Mouse (Mus musculus) monocyte, adult 5-6 weeks (primary cell): ENCODE measurements around the gene Tspan15. TPM values are rescaled to one million over a fixed set of nuclear protein-coding genes. Genes with fewer than 3 reads are reported as not detected.

Source experiments
- ATAC-seq: fragments of 153-309, 156-312 bp; replicated peaks from 2 replicates; pipeline ENCODE4 v1.8.0; 2017; ENCODE audit warnings: mild to moderate bottlenecking; ENCODE audit not compliant: low TSS enrichment, insufficient number of reproducible peaks, severe bottlenecking, poor library complexity, low FRiP score
- total RNA-seq: library from RNA; stranded (forward); fragments of 200-1000, 200-491, 200-594 nt; gene quantifications from 3 replicates; pipeline ENCODE4 v1.2.3, GENCODE M21; 2017

The Tspan15 gene
- total RNA-seq, 1 experiment from 2014 or later = 0.38 TPM

DNA sequence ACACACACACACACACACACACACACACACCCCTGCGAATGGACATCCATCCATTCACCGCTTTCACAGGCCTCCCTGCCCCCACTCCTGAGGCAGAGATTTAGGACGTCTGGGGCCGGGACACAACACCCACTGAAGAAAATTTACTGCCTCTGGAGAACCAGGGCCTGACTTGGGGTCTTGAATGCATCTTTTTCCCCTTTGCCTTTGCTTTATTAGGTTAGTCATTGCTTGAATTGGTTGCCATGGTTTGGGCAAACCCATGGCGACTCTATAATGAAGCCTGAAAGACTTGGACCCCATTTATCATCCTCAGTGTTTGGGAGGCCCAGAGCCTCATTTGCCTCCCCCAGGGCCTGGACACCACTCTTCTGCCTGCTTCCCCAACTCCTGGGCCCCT, 85.1 kb downstream of the Tspan15 start:
- no peak for ATAC-seq

GRCm38 (mm10) chr10:62143820-62144219, 87.2 kb downstream of the Tspan15 start, which contains the start of gene Fam241b:
Fam241b (minus strand) TSS chr10:62143920.
- ATAC-seq = no peak

DNA sequence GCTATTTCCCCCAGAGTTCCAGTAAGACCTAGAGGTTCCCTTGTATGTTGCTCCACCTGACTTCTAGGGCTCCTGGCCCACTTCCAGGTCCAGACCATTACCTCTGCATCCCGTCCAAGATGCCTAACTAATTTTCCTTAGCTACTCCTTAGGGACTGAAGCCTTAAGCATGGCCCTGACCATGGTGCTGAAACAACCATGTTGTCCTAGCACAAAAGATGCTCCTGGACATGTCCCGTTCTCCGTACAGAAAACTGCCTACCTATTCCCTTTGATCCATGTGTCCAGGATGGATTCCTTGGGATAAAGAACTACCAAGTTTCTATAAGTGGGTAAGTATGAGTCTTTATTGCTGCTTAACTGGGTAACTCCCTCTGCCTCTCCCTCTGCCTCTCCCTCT, 93.0 kb downstream of the Tspan15 start:
- ATAC-seq = no peak

- ATAC-seq = no peak
These were observed 93.9 kb downstream of the Tspan15 start for GRCm38 (mm10) chr10:62137150-62137549.

DNA sequence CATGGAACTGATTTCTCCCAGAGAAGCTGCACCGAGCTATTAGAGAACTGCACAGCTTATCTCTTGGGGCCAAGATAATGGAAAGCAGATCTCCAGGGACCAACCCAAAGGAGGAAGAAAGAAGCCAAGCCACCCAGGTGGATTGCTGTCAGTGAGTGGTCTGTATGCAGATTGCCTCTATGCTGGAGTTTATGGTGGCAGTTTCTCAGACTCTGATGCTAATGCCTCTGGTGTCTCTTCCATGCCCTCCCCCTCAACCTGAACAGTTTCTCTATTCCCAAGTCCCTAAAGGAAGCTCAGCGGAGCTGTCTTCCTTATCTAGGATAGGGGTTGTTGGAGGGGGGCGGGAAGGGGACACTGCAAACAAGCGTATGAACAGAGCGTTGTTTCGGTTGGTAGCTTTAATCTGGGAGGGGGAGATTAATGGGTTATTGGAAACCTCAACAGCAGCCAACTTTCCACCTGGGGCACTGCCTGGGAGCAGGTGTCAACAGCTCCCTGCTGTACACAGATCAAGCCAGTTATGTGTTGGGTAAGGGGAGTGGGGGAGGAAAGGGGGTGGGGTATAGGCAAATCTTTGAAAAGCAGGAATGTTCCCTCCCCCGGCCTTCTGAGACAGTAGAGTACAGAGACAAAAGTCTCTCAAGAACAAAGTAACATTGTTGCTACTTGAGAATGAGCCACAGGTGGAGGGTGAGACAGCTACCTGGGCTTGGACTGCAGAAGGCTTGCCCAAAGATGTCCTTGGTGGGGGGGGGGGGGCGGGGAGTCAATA, 95.2 kb downstream of the Tspan15 start:
- no peak for ATAC-seq

Other genes starting within 250 kb of the Tspan15 start
- gene Neurog3, start 98.2 kb downstream of the Tspan15 start, total RNA-seq = not detected in 3 replicates
- 0.86 TPM in 1 of 3 replicates, not detected in the others for gene Fam241b, start 87.3 kb downstream of the Tspan15 start, total RNA-seq
- not detected in 3 replicates for gene Tacr2, start 21.2 kb upstream of the Tspan15 start, total RNA-seq
- 33.1 to 66.9 TPM (median 39.5 TPM) in 3 replicates for gene Hk1, start 148.7 kb upstream of the Tspan15 start, total RNA-seq
- gene Hkdc1, start 191.2 kb upstream of the Tspan15 start, total RNA-seq = 0.75 TPM in 1 of 3 replicates, not detected in the others
- not detected in 3 replicates for gene 4930507D05Rik, start 218.2 kb upstream of the Tspan15 start, total RNA-seq
- gene Supv3l1, start 218.5 kb upstream of the Tspan15 start, total RNA-seq = 15.0 to 22.7 TPM (median 21.4 TPM) in 3 replicates